Mouse (Mus musculus) lung, adult 2 months (tissue): Measurements from ENCODE around the gene Mapkapk3. TPM values are rescaled to one million over a fixed set of nuclear protein-coding genes. Genes with fewer than 3 reads are reported as not detected.

Experiments used
- DNase-seq: peaks from one replicate; pipeline ENCODE4 v3.0.0; 2022
- H3K4me1 ChIP-seq: fragments of 200-500 bp; 2 replicates; pipeline ENCODE4 v1.6.1; 2011; ENCODE audit warnings: low read length; ENCODE audit not compliant: control insufficient read depth, insufficient read depth
- H3K4me3 ChIP-seq: fragments of 200-500 bp; replicated peaks from 2 replicates; pipeline ENCODE3; 2011; ENCODE audit warnings: low read depth, mild to moderate bottlenecking, control low read depth, low read length; ENCODE audit errors: extremely low read depth
- CTCF ChIP-seq: fragments of 200-500 bp; IDR thresholded peaks from 2 replicates; pipeline ENCODE4 v1.5.1; 2011; ENCODE audit warnings: mild to moderate bottlenecking, low read length, control low read depth; ENCODE audit not compliant: insufficient read depth
- POLR2A ChIP-seq: fragments of 200-500 bp; IDR thresholded peaks from 2 replicates; pipeline ENCODE4 v1.6.1; 2011; ENCODE audit warnings: low read depth, mild to moderate bottlenecking, control low read depth, low read length, borderline replicate concordance; ENCODE audit errors: extremely low read depth
- whole genome bisulfite sequencing: fragments of 180-500 bp; shearing (Covaris S2); methylation state at CpG from one replicate; pipeline ENCODE4 v1.1.7; 2018; 5-methylcytosine and 5-hydroxymethylcytosine counted together
- polyA plus RNA-seq: library from polyadenylated mRNA; depleted of rRNA; stranded (reverse); fragments of >200 nt; gene quantifications from 2 replicates; pipeline ENCODE4 v1.2.3, GENCODE M21; 2012

The Mapkapk3 gene
- polyA plus RNA-seq, 1 experiment, result 41.1 TPM

DNA sequence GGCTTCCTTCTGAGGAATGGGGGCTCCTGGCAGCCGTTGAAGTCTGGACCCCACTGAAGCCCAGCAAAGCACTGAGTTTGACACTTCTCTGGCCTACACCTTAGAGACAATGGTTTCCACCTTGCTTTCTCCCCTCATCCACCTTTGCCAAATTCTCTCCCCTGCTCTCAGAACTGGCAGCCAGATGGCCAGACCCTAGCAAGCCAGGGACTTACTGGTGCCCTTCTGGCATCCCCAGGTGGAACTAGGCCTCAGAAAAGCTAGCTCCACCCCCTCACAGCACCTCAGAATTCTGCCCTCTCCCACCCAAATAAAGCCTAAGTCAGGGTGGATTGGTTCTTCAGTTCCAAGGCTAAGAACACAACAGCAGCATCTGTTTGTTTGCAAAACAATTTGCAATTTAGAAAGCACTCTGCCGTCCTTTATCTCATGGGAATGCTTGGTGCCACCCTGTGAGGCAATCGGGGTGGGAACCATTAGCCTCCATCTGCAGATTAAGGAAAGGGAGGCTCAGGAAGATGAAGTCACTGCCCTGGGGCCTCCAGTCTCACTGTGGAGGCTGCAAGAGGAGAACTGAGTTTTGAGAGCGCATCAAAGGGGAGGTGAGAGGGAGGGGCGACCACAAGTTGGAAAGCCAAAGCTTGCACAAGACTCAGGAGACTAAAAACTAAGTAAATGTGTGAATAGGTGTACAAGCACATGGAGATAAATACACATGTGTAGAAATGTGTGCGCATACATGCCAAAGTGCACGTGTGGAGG, 18.3 kb downstream of the Mapkapk3 start:
- no peak for DNase-seq
- TF ChIP-seq POLR2A, result no peak
- no peak for TF ChIP-seq CTCF

DNA sequence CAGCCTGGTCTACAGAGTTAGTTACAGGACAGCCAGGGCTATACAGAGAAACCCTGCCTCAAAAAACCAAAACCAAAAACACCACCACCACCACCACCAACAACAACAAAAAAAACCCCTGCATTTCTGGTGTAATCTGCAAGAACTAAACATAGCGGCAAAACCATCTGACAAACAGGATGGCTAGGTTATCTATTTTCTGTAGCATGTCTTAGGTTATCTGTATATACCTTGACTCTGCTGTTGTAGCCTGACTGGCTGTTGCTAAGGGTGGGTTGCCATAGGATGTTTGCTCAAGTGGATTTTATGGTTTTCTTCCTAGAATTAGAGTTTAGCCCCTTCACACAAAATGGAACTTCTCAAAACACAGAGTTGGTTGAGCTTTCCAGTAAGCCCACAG, 19.9 kb downstream of the Mapkapk3 start:
- TF ChIP-seq POLR2A, result no peak
- TF ChIP-seq CTCF, result no peak
- 95% methylated on average over 1 of the region's 1 CpGs for WGBS
- no peak for DNase-seq
- Histone ChIP-seq H3K4me1 (no peaks in the 10 kb centered on the region), H3K4me3 (no peak overlapping the region)

More for the DNA sequence above, 18.3 kb downstream of the Mapkapk3 start:
- WGBS, result 71% methylated on average over 7 of the region's 7 CpGs
- Histone ChIP-seq H3K4me3 (no peak overlapping the region), H3K4me1 (no peaks in the 10 kb centered on the region)

DNA sequence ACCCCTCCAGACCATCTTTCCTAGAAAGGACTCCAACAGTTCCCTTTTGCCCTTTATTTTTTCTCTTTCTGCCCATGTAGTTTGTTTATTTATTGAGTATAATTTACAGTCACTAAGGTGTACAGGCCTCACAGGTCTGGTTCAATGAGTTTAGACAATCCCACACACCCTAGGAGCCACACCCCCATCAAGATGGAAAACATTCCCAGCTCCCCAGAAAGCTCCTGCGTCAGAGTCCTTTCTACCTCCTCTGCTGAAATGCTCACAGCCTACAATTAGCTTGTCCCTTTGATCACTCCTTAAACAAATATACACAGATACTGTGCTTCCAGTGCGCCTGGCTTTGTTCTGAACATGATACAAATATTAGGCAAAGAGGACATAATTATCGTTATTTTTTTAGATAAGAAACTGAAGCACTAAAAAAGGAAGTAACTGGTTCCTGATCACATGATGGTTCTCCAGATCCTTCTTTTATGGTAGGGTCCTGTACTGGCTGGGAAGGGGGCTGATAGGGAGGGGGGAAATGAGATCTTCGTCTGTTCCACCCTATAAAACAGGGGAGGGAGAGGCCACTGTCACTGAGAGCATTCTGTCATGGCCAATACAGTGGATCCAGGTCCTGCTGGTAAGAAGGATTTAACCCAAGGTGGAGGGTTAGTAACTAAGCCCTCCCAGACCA, 21.8 kb downstream of the Mapkapk3 start:
- no peak for DNase-seq
- TF ChIP-seq POLR2A, result no peak
- no peak for TF ChIP-seq CTCF
- Histone ChIP-seq H3K4me3 (no peak overlapping the region), H3K4me1 (no peaks in the 10 kb centered on the region)
- 18% methylated on average over 4 of the region's 4 CpGs for WGBS

DNA sequence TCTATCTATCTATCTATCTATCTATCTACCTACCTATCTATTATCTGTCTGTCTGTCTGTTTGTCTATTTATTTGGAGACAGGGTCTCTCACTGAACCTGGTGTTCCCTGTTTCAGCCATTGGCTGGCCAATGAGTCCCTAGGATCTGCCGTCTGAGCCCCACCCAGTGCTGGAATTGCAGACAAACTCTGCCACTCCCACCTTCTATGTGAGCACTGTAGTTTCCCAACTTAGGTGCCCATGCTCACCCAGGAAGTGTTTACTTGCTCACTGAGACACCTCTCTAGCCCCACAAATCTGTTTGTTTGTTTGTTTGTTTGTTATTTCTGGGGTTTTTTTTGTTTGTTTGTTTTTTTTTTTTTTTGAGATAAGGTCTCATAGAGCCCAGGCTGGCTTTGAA, 22.6 kb downstream of the Mapkapk3 start:
- H3K4me1 ChIP-seq, result no peaks in the 10 kb centered on the region
- 50% methylated on average over 1 of the region's 1 CpGs for WGBS
- no peak overlapping the region for H3K4me3 ChIP-seq
- TF ChIP-seq CTCF, result no peak
- no peak for TF ChIP-seq POLR2A
- DNase-seq, result no peak

DNA sequence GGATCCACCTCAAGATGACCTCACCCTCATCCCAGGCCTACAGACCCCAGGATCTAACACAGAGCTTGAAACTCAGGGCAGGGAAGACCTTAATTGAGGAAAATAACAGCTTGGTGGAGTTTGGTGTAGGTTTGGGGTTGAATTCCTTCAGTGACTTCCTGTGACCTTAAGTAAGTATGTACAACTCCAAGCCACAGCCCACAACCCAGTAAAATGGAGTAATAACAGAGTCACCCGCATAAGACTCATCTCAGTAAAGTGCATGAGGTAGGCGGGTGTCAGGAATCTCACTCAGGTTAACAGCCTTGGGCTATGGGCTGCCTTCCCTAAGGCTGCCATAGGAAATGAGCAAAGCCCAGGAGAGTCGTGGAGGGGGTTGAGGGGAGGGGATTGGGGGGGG, 24.9 kb downstream of the Mapkapk3 start:
- Histone ChIP-seq H3K4me3 (no peak overlapping the region), H3K4me1 (no peaks in the 10 kb centered on the region)
- 65% methylated on average over 3 of the region's 3 CpGs for WGBS
- no peak for DNase-seq
- TF ChIP-seq POLR2A, result no peak
- TF ChIP-seq CTCF, result no peak

DNA sequence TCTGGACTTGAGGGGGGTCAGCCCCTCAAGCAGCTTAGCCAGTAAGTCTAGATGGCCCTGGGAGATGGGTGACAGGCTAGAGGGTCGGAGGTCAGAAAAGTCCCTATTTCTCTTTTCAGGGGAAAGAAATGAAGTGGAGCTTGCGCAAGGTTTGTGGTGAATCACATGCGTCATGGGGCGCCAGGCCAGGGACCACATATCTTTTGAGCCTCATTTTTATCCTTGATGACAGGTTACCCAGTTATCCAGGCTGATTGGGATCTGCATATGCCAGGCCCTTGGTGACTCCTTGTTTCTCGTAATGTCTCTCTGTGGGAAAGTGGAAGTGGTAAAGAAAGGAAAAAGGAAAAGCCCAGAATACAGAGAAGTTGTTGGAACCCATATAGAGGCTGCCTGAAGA, 25.8 kb downstream of the Mapkapk3 start:
- TF ChIP-seq POLR2A, result no peak
- no peak for TF ChIP-seq CTCF
- H3K4me3 ChIP-seq, result no peak overlapping the region
- no peak for DNase-seq
- WGBS, result 84% methylated on average over 5 of the region's 5 CpGs
- H3K4me1 ChIP-seq, result no peaks in the 10 kb centered on the region

DNA sequence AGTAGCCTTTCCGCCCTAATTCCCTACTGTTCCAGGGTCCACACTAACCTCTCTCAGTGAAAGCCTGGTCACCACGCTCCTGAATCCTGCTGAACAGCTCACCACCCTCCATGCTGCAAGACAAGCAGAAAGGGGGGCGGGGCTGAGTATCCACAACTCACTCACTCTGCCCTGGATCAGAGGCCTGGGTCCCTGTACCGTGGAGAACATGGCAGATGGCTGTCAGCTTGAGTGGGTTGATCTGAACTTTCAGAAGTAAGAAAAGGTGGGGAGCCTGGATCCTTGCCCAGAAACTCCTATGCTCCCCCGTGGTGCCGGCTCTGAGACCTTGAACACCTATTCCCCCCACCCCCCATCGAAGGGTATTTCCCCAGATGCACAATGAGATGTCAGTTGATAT, 27.3 kb downstream of the Mapkapk3 start:
- Histone ChIP-seq H3K4me3 (no peak overlapping the region), H3K4me1 (no peaks in the 10 kb centered on the region)
- WGBS, result 78% methylated on average over 7 of the region's 7 CpGs
- DNase-seq, result no peak
- TF ChIP-seq POLR2A (no peak), CTCF (no peak)

DNA sequence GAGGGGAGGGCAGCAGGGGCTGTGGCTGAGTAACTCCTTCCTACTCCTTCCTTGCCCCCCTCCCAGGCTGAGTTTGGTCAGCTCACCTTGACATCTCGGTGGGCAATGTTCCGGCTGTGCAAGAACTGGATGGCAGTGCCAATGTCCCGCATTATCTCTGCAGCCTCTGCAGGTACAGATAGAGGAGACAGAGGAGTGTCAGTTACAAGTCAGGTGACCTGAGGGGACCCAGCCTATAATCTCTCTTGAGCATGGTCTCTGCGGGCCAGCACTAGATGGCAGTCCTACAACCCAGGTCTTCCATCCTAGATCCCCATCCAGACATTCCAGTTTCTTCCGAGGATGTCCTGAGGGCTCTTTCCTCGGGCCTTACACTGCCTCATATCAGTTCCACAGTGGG, 27.9 kb downstream of the Mapkapk3 start:
- TF ChIP-seq CTCF (no peak), POLR2A (no peak)
- no peak for DNase-seq
- H3K4me3 ChIP-seq, result no peak overlapping the region
- H3K4me1 ChIP-seq, result no peaks in the 10 kb centered on the region
- WGBS, result 77% methylated on average over 6 of the region's 6 CpGs

DNA sequence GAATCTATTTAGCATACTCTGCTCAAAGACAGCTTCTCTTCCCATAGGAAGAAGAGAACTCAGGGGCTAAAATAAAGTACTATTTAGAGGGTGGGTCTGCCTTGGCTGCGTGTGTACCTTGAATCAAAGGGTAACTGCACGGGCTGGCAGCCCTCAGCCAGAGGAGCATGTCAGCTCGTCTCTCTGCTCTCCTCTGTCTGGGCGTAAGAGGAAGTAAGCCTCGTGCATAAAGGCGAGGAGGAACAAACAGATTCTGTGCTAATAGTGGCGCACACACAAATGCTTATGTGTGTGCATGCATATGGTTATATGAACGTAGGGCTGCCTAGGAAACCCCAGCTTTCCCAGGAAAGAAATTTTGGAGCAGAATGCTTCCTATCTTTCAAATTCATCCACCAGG, 28.8 kb downstream of the Mapkapk3 start:
- no peak for DNase-seq
- WGBS, result 43% methylated on average over 8 of the region's 8 CpGs
- TF ChIP-seq POLR2A (no peak), CTCF (no peak)
- Histone ChIP-seq H3K4me3 (no peak overlapping the region), H3K4me1 (no peaks in the 10 kb centered on the region)

DNA sequence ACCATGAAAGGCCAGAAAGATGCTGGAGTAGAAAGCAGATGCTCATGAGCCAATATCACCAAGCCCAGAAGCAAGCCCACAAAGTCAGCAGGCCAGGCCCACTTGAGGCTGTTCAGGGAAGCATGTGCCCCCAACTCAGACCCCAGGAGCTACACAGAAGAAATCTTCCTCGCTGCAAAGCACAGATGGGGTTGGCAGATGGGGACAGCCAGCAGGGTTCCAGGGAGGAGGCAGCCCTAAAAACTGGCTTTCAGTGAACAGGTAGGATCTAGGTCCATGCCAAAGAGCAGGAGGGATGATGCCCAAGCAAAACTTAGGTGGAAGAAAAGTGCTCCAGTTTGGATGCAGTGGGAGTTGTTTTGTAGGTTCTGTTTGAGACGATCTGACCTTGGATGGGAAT, 29.2 kb downstream of the Mapkapk3 start:
- no peak for TF ChIP-seq CTCF
- no peak for TF ChIP-seq POLR2A
- WGBS, result 68% methylated on average over 2 of the region's 2 CpGs
- no peak for DNase-seq
- Histone ChIP-seq H3K4me3 (no peak overlapping the region), H3K4me1 (no peaks in the 10 kb centered on the region)
